Mouse (Mus musculus) kidney, adult 2 months (tissue): ENCODE data around the gene Slc1a4.

Source experiments
- CTCF ChIP-seq: fragments of 200-500 bp; conservative IDR thresholded peaks from 2 replicates; pipeline ENCODE4 v1.5.1; 2011; ENCODE audit warnings: low read depth, mild to moderate bottlenecking, control low read depth, low read length, moderate library complexity, mixed read lengths; ENCODE audit not compliant: insufficient read depth, insufficient read length
- POLR2A ChIP-seq: fragments of 200-500 bp; IDR thresholded peaks from one replicate; pipeline ENCODE4 v1.6.1; 2011; ENCODE audit warnings: low read depth, low read length, control low read depth

DNA sequence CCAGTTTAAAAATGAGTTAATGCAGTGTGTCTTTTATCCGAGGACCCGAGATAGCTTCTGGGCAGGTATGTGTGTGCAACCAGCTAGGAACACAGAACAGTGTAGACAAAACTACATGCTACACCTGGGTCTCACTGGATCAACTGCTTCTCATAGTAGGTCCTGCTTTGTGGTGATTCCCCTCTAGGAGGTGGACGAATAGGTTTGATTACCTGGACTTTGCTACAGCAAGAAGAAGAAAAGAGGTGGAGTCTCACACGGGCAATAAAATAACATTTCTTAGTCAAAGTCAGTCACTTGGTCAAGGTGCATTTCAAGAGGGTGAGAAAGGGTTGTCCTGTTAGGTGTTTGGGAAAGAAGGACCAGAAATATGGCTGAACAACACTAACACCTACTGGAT is 11.4 kb upstream of the Slc1a4 start:
- TF ChIP-seq POLR2A (no peak), CTCF (no peak)
